Mouse (Mus musculus) cerebellum, postnatal 10 days (tissue): ENCODE measurements around the gene 7530416G11Rik.

ENCODE experiments used
- DNase-seq, 2 experiments: peaks; one replicate each; pipeline ENCODE4 v3.0.0; 2021; ENCODE audit warnings: mixed read lengths in 2 of 2

The 7530416G11Rik gene

GRCm38 (mm10) chr15:85503127-85503526 is at the start of gene 7530416G11Rik:
7530416G11Rik (minus strand) TSS chr15:85503227.
- DNase-seq, result peak; percentile 25 to 50

- no peak for DNase-seq
Measured at GRCm38 (mm10) chr15:85546500-85546899, 43.5 kb upstream of the 7530416G11Rik start.

- peak; percentile 50 to 55 for DNase-seq
Measured at GRCm38 (mm10) chr15:85545369-85545768, 42.3 kb upstream of the 7530416G11Rik start.

GRCm38 (mm10) chr15:85538170-85538569 is 35.1 kb upstream of the 7530416G11Rik start:
- DNase-seq, result peak in 1 of 2 experiments; percentile 28

- DNase-seq, result no peak
Measured at GRCm38 (mm10) chr15:85537151-85537550, 34.1 kb upstream of the 7530416G11Rik start.

- no peak for DNase-seq
Measured at GRCm38 (mm10) chr15:85534646-85535045, 31.6 kb upstream of the 7530416G11Rik start.

- no peak for DNase-seq
Measured at GRCm38 (mm10) chr15:85534215-85534614, 31.2 kb upstream of the 7530416G11Rik start.

GRCm38 (mm10) chr15:85532063-85532462 is 29.0 kb upstream of the 7530416G11Rik start:
- DNase-seq, result no peak

- DNase-seq, result no peak
Measured at GRCm38 (mm10) chr15:85529911-85530310, 26.9 kb upstream of the 7530416G11Rik start.

- DNase-seq, result no peak
Measured at GRCm38 (mm10) chr15:85524404-85524950, 21.4 kb upstream of the 7530416G11Rik start.

GRCm38 (mm10) chr15:85523173-85523991 is 20.4 kb upstream of the 7530416G11Rik start:
- peak; percentile 66 to 76 for DNase-seq

GRCm38 (mm10) chr15:85519438-85519837 is 16.4 kb upstream of the 7530416G11Rik start:
- DNase-seq, result no peak

GRCm38 (mm10) chr15:85507370-85508014 is 4.5 kb upstream of the 7530416G11Rik start:
- DNase-seq, result peak in 1 of 2 experiments; percentile 23

GRCm38 (mm10) chr15:85506680-85507079 is 3.7 kb upstream of the 7530416G11Rik start:
- no peak for DNase-seq

- peak; percentile 86 to 91 for DNase-seq
Measured at GRCm38 (mm10) chr15:85505118-85505925, 2.3 kb upstream of the 7530416G11Rik start.

- no peak for DNase-seq
Measured at GRCm38 (mm10) chr15:85500267-85500666, 2.8 kb downstream of the 7530416G11Rik start.

GRCm38 (mm10) chr15:85497981-85498475 is 5.0 kb downstream of the 7530416G11Rik start:
- peak in 1 of 2 experiments; percentile 29 for DNase-seq

GRCm38 (mm10) chr15:85497548-85497947 is 5.5 kb downstream of the 7530416G11Rik start:
- no peak for DNase-seq

- DNase-seq, result peak; percentile 66 to 69
Measured at GRCm38 (mm10) chr15:85494163-85494621, 8.8 kb downstream of the 7530416G11Rik start.

- no peak for DNase-seq
Measured at GRCm38 (mm10) chr15:85489751-85490150, 13.3 kb downstream of the 7530416G11Rik start.

GRCm38 (mm10) chr15:85488900-85489299 is 14.1 kb downstream of the 7530416G11Rik start:
- DNase-seq, result no peak

GRCm38 (mm10) chr15:85480630-85481029 is 22.4 kb downstream of the 7530416G11Rik start:
- peak; percentile 52 for DNase-seq
